Mouse (Mus musculus): ENCODE measurements around the gene Gm6034. TPM values are rescaled to one million over a fixed set of nuclear protein-coding genes. Genes with fewer than 3 reads are reported as not detected.
"Not testable (repeated sequence)": the region's sequence is repeated elsewhere in the genome, so short reads cannot be mapped to it uniquely, and the experiment has no call there.

Gm6034 gene
- not detected for total RNA-seq (2022)

GRCm38 (mm10) chr17:36042610-36043169 lies at the start of gene Gm6034, which contains the start of gene H2-T22:
Gm6034 (plus strand) TSS chr17:36042961.
H2-T22 (minus strand) TSS chr17:36042747.
- DNase-seq (ENCODE audit: low spot score in 2 of 2), result peak in 1 of 2 experiments; percentile 57

DNA sequence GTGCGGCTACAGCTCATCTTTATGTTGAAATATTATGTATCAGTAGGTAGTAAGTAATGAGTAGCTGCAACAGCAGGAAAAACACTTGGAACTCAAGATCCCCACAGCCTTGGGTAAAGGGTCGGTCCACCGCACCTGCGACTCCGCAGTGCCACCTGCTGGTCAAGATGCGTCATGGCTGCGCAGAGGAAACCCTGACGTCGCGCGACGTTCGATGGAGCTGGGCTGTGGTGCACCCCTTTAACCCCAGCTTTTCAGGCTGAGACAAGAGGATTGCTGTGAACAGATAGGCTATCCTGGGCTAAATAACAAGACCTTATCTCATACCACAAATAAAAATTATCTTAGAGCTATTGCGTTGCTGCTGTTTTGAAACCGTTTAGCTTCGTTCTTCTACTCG lies 49.1 kb upstream of the Gm6034 start:
- DNase-seq (ENCODE audit: low spot score in 2 of 2), result peak; percentile 36 to 47

GRCm38 (mm10) chr17:35994175-35994878 lies 48.4 kb upstream of the Gm6034 start:
- peak; percentile 61 to 70 for DNase-seq (ENCODE audit: low spot score in 2 of 2)

DNA sequence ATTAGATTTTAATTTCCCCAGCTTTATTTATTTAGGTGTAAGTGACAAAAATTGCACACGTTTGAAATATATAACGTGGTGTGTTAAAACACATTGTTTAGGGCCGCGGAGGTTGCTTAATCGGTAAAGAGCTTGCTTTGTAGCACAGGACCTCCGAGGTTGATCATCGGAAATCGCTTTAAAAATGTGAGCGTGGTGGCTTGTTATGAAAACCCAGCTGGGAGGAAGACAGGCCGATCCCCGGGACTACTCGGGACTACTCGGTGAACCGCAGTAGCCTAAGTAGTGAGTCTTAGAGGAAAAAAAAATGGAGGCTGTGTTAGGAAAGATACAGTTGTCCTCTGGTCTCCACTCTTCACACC lies 47.9 kb upstream of the Gm6034 start:
- DNase-seq (ENCODE audit: low spot score in 2 of 2), result no peak

DNA sequence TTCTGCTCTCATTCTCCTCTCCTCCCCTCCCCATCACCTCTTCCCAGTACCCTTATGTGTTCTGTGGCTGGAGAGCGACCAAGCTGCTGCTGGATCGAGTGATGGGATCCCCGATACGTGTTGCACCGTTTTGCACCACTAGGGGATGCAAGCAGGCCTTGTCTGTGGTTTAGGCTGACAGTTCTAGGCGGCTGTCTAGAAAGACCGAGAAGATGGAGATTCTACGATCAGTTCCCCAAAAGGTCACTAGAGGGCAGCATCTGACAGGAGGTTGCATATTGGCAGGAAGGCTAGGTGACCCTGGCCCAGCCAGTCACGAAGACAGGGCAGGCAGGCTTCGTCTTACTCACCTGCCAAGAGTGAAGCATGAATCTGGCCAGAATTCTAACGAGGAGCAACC lies 45.8 kb upstream of the Gm6034 start:
- DNase-seq (ENCODE audit: low spot score in 2 of 2), result peak; percentile 89 to 95

DNA sequence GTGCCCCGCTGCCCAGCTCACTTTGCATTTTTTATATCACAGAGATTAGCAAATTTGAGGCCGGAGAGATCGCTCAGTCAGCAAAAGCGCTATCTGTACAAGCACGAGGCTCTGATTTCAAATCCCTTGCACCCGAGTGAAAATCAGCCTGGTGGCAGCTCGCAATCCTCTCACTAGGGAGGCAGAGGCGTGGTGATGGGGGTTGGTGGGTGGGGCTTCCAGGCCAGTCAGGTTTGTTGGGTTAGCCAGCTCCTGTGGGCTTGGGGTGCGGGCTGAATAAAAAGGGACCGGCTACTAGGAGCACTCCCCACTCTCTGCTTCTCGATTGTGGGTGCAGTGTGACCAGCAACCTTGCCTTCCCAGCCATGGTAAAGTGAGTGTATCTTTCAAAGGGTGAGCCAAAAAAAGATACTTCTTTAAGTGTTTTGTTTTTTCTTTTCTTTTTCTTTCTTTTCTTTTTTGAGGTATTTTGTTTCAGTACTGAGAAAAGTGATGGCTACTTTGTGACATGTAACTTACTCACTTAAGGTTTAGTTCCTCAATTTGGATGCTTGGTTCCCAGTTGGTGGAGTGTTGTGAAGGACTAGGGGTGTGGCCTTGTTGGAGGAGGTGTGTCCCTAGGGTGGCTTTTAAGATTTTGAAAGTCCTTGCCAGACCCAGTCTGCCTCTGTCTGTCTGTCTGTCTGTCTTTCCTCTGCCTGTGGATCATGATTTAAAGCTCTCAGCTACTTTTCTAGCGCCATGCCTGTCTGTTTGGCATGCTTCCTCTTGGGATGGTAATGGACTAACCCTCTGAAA lies 44.8 kb upstream of the Gm6034 start:
- no peak for DNase-seq (ENCODE audit: low spot score in 2 of 2)

DNA sequence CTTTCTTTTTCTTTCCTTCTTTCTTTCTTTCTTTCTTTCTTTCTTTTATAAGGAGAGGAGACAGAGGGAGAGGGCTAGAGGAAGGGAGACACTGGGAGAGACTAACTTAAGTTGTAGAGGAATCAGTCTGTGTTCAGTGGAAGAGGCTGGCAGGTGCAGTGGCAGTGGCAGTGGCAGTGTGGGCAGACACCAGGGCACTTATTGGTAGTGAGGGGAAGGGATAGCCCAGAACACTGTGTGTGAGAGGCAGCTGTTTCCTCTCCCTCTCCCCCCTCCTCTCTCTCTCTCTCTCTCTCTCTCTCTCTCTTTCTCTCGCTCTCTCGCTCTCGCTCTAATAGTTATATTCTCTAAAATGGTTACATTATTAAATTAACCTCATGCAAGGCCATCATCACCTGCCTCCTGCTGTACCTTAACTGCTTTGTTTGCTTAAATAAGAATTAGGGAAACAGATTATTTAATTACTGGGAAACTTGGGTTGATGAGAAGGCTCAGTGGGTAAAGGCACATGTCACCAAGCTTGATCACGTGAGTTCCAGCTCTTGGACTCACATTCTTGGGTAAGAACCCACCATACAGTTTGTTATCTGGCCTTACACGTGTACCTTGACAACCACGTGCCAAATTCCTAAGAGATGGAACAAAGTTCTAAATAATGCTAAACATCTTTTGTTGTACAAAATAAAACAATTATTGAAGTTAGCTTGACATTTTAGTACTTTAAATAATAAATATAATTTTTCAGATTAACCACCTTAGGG lies 44.0 kb upstream of the Gm6034 start:
- DNase-seq (ENCODE audit: low spot score in 2 of 2), result no peak

DNA sequence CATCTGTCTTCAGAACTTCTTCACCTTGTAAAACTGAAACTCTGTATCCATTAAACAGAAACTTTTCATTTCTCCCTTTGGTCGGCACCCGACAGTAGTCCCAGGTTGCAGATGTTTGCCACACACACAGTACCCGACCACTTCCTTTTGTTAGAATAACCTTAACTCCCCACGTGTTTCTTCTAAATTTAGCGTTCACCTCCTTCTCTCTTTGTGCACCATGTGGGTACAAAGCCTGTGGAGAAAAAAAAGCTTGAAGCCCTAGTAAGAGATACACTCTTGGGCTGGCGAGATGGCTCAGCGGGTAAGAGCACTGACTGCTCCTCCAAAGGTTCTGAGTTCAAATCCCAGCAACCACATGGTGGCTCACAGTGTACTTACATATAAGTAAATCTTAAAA lies 43.4 kb upstream of the Gm6034 start:
- no peak for DNase-seq (ENCODE audit: low spot score in 2 of 2)

DNA sequence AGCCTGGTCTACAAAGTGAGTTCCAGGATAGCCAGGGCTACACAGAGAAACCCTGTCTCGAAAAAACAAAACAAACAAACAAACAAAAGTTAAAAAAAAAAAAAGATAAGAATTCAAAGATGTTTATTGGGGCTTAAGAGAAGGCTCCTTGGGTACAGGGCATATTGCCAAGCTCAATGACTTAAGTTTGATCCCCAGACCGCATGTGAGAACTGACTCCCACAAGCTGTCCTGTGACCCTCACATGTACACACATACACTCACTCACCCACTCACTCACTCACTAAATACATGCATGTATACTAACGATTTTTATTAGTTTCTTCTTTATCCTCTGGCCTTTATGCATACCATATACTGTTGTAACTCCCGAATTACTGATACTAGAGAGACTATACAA lies 42.4 kb upstream of the Gm6034 start:
- no peak for DNase-seq (ENCODE audit: low spot score in 2 of 2)

- no peak for DNase-seq (ENCODE audit: low spot score in 2 of 2)
These were observed 41.5 kb upstream of the Gm6034 start for GRCm38 (mm10) chr17:36001121-36001897.

GRCm38 (mm10) chr17:36001966-36002365 lies 40.8 kb upstream of the Gm6034 start:
- DNase-seq (ENCODE audit: low spot score in 2 of 2), result no peak

- DNase-seq (ENCODE audit: low spot score in 2 of 2), result no peak
These were observed 39.4 kb upstream of the Gm6034 start for GRCm38 (mm10) chr17:36003331-36003730.

DNA sequence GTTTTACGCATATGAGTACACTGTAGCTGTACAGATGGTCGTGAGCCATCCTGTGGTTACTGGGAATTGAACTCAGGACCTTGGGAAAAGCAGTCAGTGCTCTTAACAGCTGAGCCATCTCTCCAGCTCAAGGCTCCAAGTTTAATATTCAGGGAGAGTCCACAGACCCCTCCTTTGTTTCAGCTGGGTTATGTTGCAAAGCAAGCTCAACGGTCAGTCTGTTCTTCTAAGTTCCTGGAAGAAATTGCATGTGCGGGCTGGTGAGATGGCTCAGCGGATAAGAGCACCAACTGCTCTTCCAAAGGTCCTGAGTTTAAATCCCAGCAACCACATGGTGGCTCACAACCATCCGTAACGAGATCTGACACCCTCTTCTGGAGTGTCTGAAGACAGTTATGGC lies 38.4 kb upstream of the Gm6034 start:
- DNase-seq (ENCODE audit: low spot score in 2 of 2), result not testable (repeated sequence)

DNA sequence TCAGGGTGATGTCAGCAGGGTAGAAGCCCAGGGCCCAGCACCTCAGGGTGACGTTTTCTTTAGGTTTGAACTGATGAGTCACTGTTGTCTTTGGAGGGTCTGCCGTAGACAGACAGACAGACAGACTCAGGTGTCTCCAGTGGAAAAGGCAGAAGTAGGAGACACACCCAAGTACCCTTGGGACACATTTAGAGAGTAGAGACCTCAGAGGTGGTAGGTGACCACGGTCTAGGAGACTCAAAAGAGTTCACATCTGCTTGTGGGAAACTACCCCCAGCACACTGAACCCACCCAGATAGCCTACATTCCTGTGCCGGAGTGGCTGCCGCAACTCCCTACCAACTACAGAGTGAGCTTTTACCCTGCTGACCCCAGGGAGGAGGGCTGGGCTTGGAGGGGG lies 27.8 kb upstream of the Gm6034 start:
- no peak for DNase-seq (ENCODE audit: low spot score in 2 of 2)

- DNase-seq (ENCODE audit: low spot score in 2 of 2), result no peak
These were observed 25.7 kb upstream of the Gm6034 start for GRCm38 (mm10) chr17:36017046-36017445.

GRCm38 (mm10) chr17:36018979-36019378 lies 23.8 kb upstream of the Gm6034 start:
- DNase-seq (ENCODE audit: low spot score in 2 of 2), result no peak

DNA sequence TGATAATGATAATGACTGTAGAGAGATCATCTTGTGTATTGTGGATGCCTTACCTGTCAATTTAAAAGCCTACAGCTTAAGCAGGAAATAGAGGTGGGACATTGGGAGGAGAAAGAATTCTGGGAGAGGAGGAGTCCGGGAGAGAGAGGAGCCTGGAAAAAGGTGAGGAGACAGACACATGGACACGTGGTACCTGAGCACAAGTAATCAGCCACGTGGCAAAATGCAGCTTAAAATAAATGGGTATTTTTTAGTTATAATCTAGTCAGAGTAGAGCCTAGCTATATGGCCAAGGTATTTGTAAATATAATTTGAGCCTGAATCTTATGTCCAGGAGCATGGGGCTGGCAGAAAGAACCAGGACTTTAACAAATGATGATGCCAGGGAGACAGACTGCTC lies 23.2 kb upstream of the Gm6034 start:
- no peak for DNase-seq (ENCODE audit: low spot score in 2 of 2)

DNA sequence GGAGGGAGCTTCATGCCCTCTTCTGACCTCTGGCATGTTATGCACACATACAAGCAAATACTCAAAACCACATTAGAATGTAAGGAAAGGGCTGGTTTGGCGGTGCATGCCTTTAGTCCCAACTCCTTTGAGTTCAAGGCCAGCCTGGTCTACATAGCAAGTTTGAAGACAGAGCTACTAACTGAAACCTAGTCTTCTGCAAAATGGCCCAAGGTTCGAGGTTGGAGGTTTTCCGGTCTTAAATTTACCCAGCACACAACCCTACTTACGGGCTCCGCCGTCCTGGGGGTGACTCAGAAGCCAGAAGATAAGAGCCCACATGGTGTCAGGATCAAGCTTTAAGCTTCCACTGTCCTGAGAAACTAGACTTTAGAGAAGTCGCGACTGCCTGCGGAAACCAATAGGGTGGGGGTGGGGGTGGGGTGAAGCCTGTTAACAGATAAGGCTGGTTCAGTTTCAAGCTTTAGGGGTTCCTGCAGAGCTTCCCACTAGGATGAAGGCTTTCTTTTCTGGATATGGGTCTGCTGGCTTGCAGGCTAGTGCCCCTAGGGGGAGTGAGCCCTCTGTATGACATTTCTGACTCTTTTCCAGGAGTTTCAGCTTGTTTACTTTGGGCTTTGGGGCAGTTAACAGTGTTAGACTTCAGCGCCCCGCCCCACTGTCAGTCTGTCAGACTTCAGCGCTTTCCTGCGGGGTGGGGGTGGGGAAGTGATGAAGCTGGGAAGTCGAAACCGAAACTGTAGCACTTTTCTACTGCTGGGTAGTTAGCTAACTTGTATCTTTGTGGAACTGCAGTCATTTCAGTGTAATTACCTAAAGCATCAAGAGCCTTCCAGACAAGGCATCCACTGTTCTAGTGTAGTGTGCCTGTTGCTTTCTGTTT lies 22.3 kb upstream of the Gm6034 start, which contains the start of gene H2-T24:
TSS of gene H2-T24 (minus strand) at position 370 of the 883 bp plus-strand sequence.
- peak; percentile 42 to 46 for DNase-seq (ENCODE audit: low spot score in 2 of 2)

GRCm38 (mm10) chr17:36021309-36021708 lies 21.5 kb upstream of the Gm6034 start:
- DNase-seq (ENCODE audit: low spot score in 2 of 2), result no peak

- no peak for DNase-seq (ENCODE audit: low spot score in 2 of 2)
These were observed 20.7 kb upstream of the Gm6034 start for GRCm38 (mm10) chr17:36022098-36022497.

All from gastrocnemius, adult 8-10 months (tissue).